Mouse (Mus musculus) spleen, postnatal 14 days (tissue): ENCODE data around the gene Nxf1.

Experiments used
- DNase-seq, 2 experiments: peaks; one replicate each; pipeline ENCODE4 v3.0.0; 2021 to 2022; ENCODE audit warnings: low spot score in 2 of 2

The Nxf1 gene

GRCm38 (mm10) chr19:8770567-8771270 is 13.8 kb downstream of the Nxf1 start, which contains the start of gene Tmem223:
Tmem223 (plus strand) TSS chr19:8770996.
- peak; percentile 60 to 76 for DNase-seq

- no peak for DNase-seq
Observed at GRCm38 (mm10) chr19:8772996-8773395, 16.1 kb downstream of the Nxf1 start.

- DNase-seq: no peak
Observed at GRCm38 (mm10) chr19:8773409-8773808, 16.5 kb downstream of the Nxf1 start.

- peak; percentile 95 to 98 for DNase-seq
Observed at GRCm38 (mm10) chr19:8774086-8774835, 17.4 kb downstream of the Nxf1 start, which contains the start of gene Tmem179b. Tmem179b (minus strand) TSS chr19:8774467.

GRCm38 (mm10) chr19:8774951-8775421 is 18.1 kb downstream of the Nxf1 start:
- peak in 1 of 2 experiments; percentile 26 for DNase-seq

GRCm38 (mm10) chr19:8786008-8786781 is 29.3 kb downstream of the Nxf1 start, which contains the start of gene Taf6l:
Taf6l (minus strand) TSS chr19:8786417.
- peak; percentile 81 to 85 for DNase-seq

GRCm38 (mm10) chr19:8788521-8788920 is 31.6 kb downstream of the Nxf1 start:
- DNase-seq: no peak

- DNase-seq: no peak
Observed at GRCm38 (mm10) chr19:8789171-8789570, 32.3 kb downstream of the Nxf1 start.

- no peak for DNase-seq
Observed at GRCm38 (mm10) chr19:8790171-8790570, 33.3 kb downstream of the Nxf1 start.

GRCm38 (mm10) chr19:8798264-8798946 is 41.5 kb downstream of the Nxf1 start, which contains the start of gene Polr2g:
Polr2g (minus strand) TSS chr19:8798577.
- DNase-seq: peak; percentile 73 to 79

- DNase-seq: no peak
Observed at GRCm38 (mm10) chr19:8798947-8799315, 42.1 kb downstream of the Nxf1 start.

GRCm38 (mm10) chr19:8802130-8802821 is 45.4 kb downstream of the Nxf1 start, which contains the start of gene Zbtb3:
Zbtb3 (plus strand) TSS chr19:8802555.
- DNase-seq: peak; percentile 80 to 83

- no peak for DNase-seq
Observed at GRCm38 (mm10) chr19:8803204-8803780, 46.4 kb downstream of the Nxf1 start.

- no peak for DNase-seq
Observed at GRCm38 (mm10) chr19:8803879-8804660, 47.2 kb downstream of the Nxf1 start.

GRCm38 (mm10) chr19:8806810-8807209 is 49.9 kb downstream of the Nxf1 start:
- DNase-seq: no peak

- no peak for DNase-seq
Observed at GRCm38 (mm10) chr19:8815812-8816211, 58.9 kb downstream of the Nxf1 start.

GRCm38 (mm10) chr19:8817001-8817400 is 60.1 kb downstream of the Nxf1 start:
- DNase-seq: no peak

- DNase-seq: no peak
Observed at GRCm38 (mm10) chr19:8818301-8818798, 61.5 kb downstream of the Nxf1 start.
